Mouse (Mus musculus): ENCODE measurements around the gene Asb4.

DNA sequence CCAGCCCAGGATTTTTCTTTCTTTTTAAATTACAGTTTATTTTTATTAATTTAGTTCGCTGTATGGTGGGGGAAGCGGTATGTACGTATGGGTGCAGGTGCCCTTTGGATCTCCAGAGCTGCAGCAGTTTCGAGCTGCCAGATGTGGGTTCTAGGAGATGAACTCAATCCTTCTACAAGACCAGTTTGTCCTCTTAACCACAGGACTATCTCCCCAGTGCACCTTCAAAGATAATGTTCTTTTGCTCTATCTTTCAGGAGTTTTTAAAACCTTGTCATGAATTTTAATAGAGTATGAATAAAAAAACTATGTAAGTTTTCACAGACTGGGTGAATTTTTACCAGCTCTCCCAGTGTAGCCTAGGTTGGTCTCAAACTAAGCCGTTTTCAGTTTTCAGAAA is 22.8 kb upstream of the Asb4 start:
- TF ChIP-seq CEBPB (IDR thresholded peaks at IDR 0.05; ENCODE audit: low read depth) (no peak), MAX (IDR thresholded peaks at IDR 0.05) (no peak), CTCF (IDR thresholded peaks at IDR 0.05; ENCODE audit: control insufficient read depth, insufficient read depth, insufficient read length) (no peak), USF1 (IDR thresholded peaks at IDR 0.05; ENCODE audit: low read depth) (no peak), FOSL1 (IDR thresholded peaks at IDR 0.05; ENCODE audit: insufficient read depth, low read length, poor library complexity, severe bottlenecking) (no peak), MYOD1 (IDR thresholded peaks at IDR 0.05; ENCODE audit: control insufficient read depth, insufficient read length, low read depth) (no peak)
